Mouse (Mus musculus) C2C12 (cell line): ENCODE data around the gene Lrp8.

Experiments used
- CTCF ChIP-seq: IDR thresholded peaks from one replicate; pipeline ENCODE4 v1.5.1; 2011; ENCODE audit not compliant: control insufficient read depth, insufficient read depth, insufficient read length
- MAX ChIP-seq: IDR thresholded peaks from one replicate; pipeline ENCODE4 v1.6.1; 2011; ENCODE audit warnings: mild to moderate bottlenecking, control low read depth

- TF ChIP-seq CTCF: no peak
- TF ChIP-seq MAX: no peak
Measured at GRCm38 (mm10) chr4:107802450-107803331, 630 bp downstream of the Lrp8 start.
